Mouse (Mus musculus): Measurements from ENCODE around the gene March11. TPM values are rescaled to one million over a fixed set of nuclear protein-coding genes. Genes with fewer than 3 reads are reported as not detected.

The March11 gene
- total and polyA plus RNA-seq, 3 experiments, result not detected

- no peak for DNase-seq (ENCODE audit: extremely low read depth)
- Histone ChIP-seq H3K36me3 (replicated peaks in 1 of 2; ENCODE audit: control insufficient read depth in 1 of 2, insufficient read depth in 1 of 2, low read length in 1 of 2) (no peaks in the 10 kb centered on the region), H3K79me2 (replicated peaks; ENCODE audit: control insufficient read depth, extremely low read depth, insufficient read depth, poor library complexity, severe bottlenecking) (no peaks in the 10 kb centered on the region), H3K9ac (ENCODE audit: insufficient read depth, low read depth) (no peak overlapping the region), H3K27ac (ENCODE audit: insufficient read depth, low read depth) (no peak overlapping the region), H3K27me3 (replicated peaks) (no peaks in the 10 kb centered on the region), H3K4me2 (ENCODE audit: insufficient read depth, low read depth, poor library complexity, severe bottlenecking) (no peak overlapping the region), H3K9me3 (replicated peaks; ENCODE audit: low read length) (no peaks in the 10 kb centered on the region), H3K4me1 (ENCODE audit: control insufficient read depth in 1 of 2, insufficient read depth in 2 of 2) (peaks cover 3 to 4% of the 10 kb centered on the region in 2 experiments; a peak in 2 of 4 replicates), H3K4me3 (replicated peaks in 1 of 3; ENCODE audit: low read depth in 2 of 3, low read length in 2 of 3, poor library complexity in 1 of 3) (no peak overlapping the region)
- dilution Hi-C loops (cut with MboI; ENCODE audit: extremely low pct_ligation_motif_present, extremely low pct_unique_long_range_greater_than_20kb, low sequenced_read_pairs), result no loop called here
- TF ChIP-seq ETS1 (conservative IDR thresholded peaks at IDR 0.05; ENCODE audit: low read depth, low read length), result no peak
- no peak for TF ChIP-seq NELFE (IDR thresholded peaks at IDR 0.05; ENCODE audit: low read depth, low read length)
- TF ChIP-seq SIN3A (IDR thresholded peaks at IDR 0.05; ENCODE audit: low read length), result no peak
- TF ChIP-seq TCF12 (IDR thresholded peaks at IDR 0.05; ENCODE audit: low read depth, low read length), result no peak
- TF ChIP-seq ZNF384 (IDR thresholded peaks at IDR 0.05; ENCODE audit: low read depth, low read length), result no peak
- no peak for TF ChIP-seq MXI1 (IDR thresholded peaks at IDR 0.05; ENCODE audit: low read depth, low read length)
- TF ChIP-seq HCFC1 (IDR thresholded peaks at IDR 0.05; ENCODE audit: low read depth, low read length), result no peak
- no peak for TF ChIP-seq POLR2AphosphoS2 (IDR thresholded peaks at IDR 0.05; ENCODE audit: low read depth, low read length)
- no peak for TF ChIP-seq ZMIZ1 (IDR thresholded peaks at IDR 0.05; ENCODE audit: low read depth, low read length)
- TF ChIP-seq JUND (conservative IDR thresholded peaks at IDR 0.05; ENCODE audit: low read depth, low read length), result no peak
- no peak for TF ChIP-seq NRF1 (IDR thresholded peaks at IDR 0.05; ENCODE audit: low read depth, low read length)
- TF ChIP-seq TBP (conservative IDR thresholded peaks at IDR 0.05; ENCODE audit: low read depth, low read length), result no peak
- TF ChIP-seq ZKSCAN1 (IDR thresholded peaks at IDR 0.05; ENCODE audit: borderline replicate concordance, low read depth, low read length), result no peak
- no peak for TF ChIP-seq RAD21 (IDR thresholded peaks at IDR 0.05; ENCODE audit: low read depth, low read length)
- TF ChIP-seq GABPA (IDR thresholded peaks at IDR 0.05; ENCODE audit: insufficient replicate concordance, low read depth, low read length), result no peak
- no peak for TF ChIP-seq MAZ (IDR thresholded peaks at IDR 0.05; ENCODE audit: low read depth, low read length)
- no peak for TF ChIP-seq MAX (IDR thresholded peaks at IDR 0.05; ENCODE audit: low read length)
- no peak for TF ChIP-seq ELF1 (IDR thresholded peaks at IDR 0.05; ENCODE audit: low read depth, low read length)
- no peak for TF ChIP-seq RCOR1 (conservative IDR thresholded peaks at IDR 0.05; ENCODE audit: low read depth, low read length)
- TF ChIP-seq USF2 (conservative IDR thresholded peaks at IDR 0.05; ENCODE audit: low read depth, low read length), result no peak
- in situ Hi-C loops (cut with MboI; ENCODE audit: low pct_ligation_motif_present, low pct_unique_long_range_greater_than_20kb, low sequenced_read_pairs), result no loop called here
Observed at GRCm38 (mm10) chr15:26291871-26292270, 17.0 kb upstream of the March11 start.

GRCm38 (mm10) chr15:26292811-26293210, 16.0 kb upstream of the March11 start:
- H3K27ac ChIP-seq (ENCODE audit: insufficient read depth, low read depth), result no peak overlapping the region
- no peak overlapping the region for H3K9ac ChIP-seq (ENCODE audit: insufficient read depth, low read depth)
- in situ Hi-C loops (cut with MboI; ENCODE audit: low pct_ligation_motif_present, low pct_unique_long_range_greater_than_20kb, low sequenced_read_pairs), result no loop called here
- H3K4me1 ChIP-seq (ENCODE audit: control insufficient read depth in 1 of 2, insufficient read depth in 2 of 2), result peaks cover 0 to 3% of the 10 kb centered on the region in 2 experiments; a peak in 1 of 4 replicates
- H3K79me2 ChIP-seq (replicated peaks; ENCODE audit: control insufficient read depth, extremely low read depth, insufficient read depth, poor library complexity, severe bottlenecking), result no peaks in the 10 kb centered on the region
- no peak overlapping the region for H3K4me2 ChIP-seq (ENCODE audit: insufficient read depth, low read depth, poor library complexity, severe bottlenecking)
- TF ChIP-seq SIN3A (IDR thresholded peaks at IDR 0.05; ENCODE audit: low read length) (no peak), USF2 (conservative IDR thresholded peaks at IDR 0.05; ENCODE audit: low read depth, low read length) (no peak), ZC3H11A (IDR thresholded peaks at IDR 0.05; ENCODE audit: low read depth, low read length) (no peak), MAZ (IDR thresholded peaks at IDR 0.05; ENCODE audit: low read depth, low read length) (no peak), UBTF (IDR thresholded peaks at IDR 0.05; ENCODE audit: low read depth, low read length) (no peak), JUN (IDR thresholded peaks at IDR 0.05; ENCODE audit: insufficient read depth, low read depth, low read length) (no peak), RAD21 (IDR thresholded peaks at IDR 0.05; ENCODE audit: low read depth, low read length) (no peak), E2F4 (IDR thresholded peaks at IDR 0.05; ENCODE audit: insufficient replicate concordance, low read depth, low read length) (no peak), TCF12 (IDR thresholded peaks at IDR 0.05; ENCODE audit: low read depth, low read length) (no peak), MYC (IDR thresholded peaks at IDR 0.05; ENCODE audit: low read depth, low read length) (no peak), KAT2A (IDR thresholded peaks at IDR 0.05; ENCODE audit: insufficient replicate concordance, low read length) (no peak), ETS1 (conservative IDR thresholded peaks at IDR 0.05; ENCODE audit: low read depth, low read length) (no peak)
- no peaks in the 10 kb centered on the region for H3K36me3 ChIP-seq (replicated peaks in 1 of 2; ENCODE audit: control insufficient read depth in 1 of 2, insufficient read depth in 1 of 2, low read length in 1 of 2)
- dilution Hi-C loops (cut with MboI; ENCODE audit: extremely low pct_ligation_motif_present, extremely low pct_unique_long_range_greater_than_20kb, low sequenced_read_pairs), result no loop called here
- DNase-seq (ENCODE audit: extremely low read depth), result no peak
- H3K9me3 ChIP-seq (replicated peaks; ENCODE audit: low read length), result no peaks in the 10 kb centered on the region
- H3K4me3 ChIP-seq (replicated peaks in 1 of 3; ENCODE audit: low read depth in 2 of 3, low read length in 2 of 3, poor library complexity in 1 of 3), result no peak overlapping the region
- H3K27me3 ChIP-seq (replicated peaks), result no peaks in the 10 kb centered on the region
